Mouse (Mus musculus) MEL (cell line): ENCODE measurements around the gene Bnip1.

Source experiments
- CTCF ChIP-seq, 3 experiments: IDR thresholded peaks in 2 of 3; conservative IDR thresholded peaks in 1 of 3; 2 replicates each; pipeline ENCODE4 v1.5.1; 2011 to 2012; ENCODE audit warnings: low read length in 3 of 3, low read depth in 2 of 3, mild to moderate bottlenecking in 2 of 3, improper control_type of control experiment in 1 of 3, inconsistent platforms in 1 of 3, mixed read lengths in 1 of 3, moderate library complexity in 1 of 3; ENCODE audit not compliant: control insufficient read depth in 1 of 3, insufficient read depth in 1 of 3, poor library complexity in 1 of 3, severe bottlenecking in 1 of 3
- POLR2A ChIP-seq, 2 experiments: IDR thresholded peaks; 2 replicates each; pipeline ENCODE4 v1.6.1; 2011 to 2012; ENCODE audit warnings: low read length in 2 of 2, mild to moderate bottlenecking in 2 of 2, control low read depth in 1 of 2, improper control_type of control experiment in 1 of 2, low read depth in 1 of 2, moderate library complexity in 1 of 2; ENCODE audit not compliant: control insufficient read depth in 1 of 2, insufficient read depth in 1 of 2, poor library complexity in 1 of 2
- RCOR1 ChIP-seq: IDR thresholded peaks from 2 replicates; pipeline ENCODE4 v1.6.1; 2012; ENCODE audit warnings: low read depth, mild to moderate bottlenecking, inconsistent platforms, low read length, improper control_type of control experiment

- TF ChIP-seq CTCF (IDR thresholded peaks at IDR 0.05 in 2 of 3, conservative IDR thresholded peaks at IDR 0.05 in 1 of 3; ENCODE audit: control insufficient read depth in 1 of 3, insufficient read depth in 1 of 3, low read depth in 2 of 3, low read length in 3 of 3, poor library complexity in 1 of 3, severe bottlenecking in 1 of 3) (no peak), POLR2A (IDR thresholded peaks at IDR 0.05; ENCODE audit: control insufficient read depth in 1 of 2, insufficient read depth in 1 of 2, low read depth in 1 of 2, low read length in 2 of 2, poor library complexity in 1 of 2) (no peak), RCOR1 (no peak)
Observed at GRCm38 (mm10) chr17:26781610-26782043, 761 bp downstream of the Bnip1 start.
